Mouse (Mus musculus) neutrophil, adult 65 days (primary cell): ENCODE results near the gene Fam161b. TPM values are rescaled to one million over a fixed set of nuclear protein-coding genes. Genes with fewer than 3 reads are reported as not detected.

Source experiments
- total RNA-seq: library from RNA; stranded (reverse); gene quantifications from 2 replicates; pipeline ENCODE4 v1.2.4, GENCODE M21; 2023

The Fam161b gene
- 0.43 and 0.60 TPM in 2 replicates for total RNA-seq

DNA sequence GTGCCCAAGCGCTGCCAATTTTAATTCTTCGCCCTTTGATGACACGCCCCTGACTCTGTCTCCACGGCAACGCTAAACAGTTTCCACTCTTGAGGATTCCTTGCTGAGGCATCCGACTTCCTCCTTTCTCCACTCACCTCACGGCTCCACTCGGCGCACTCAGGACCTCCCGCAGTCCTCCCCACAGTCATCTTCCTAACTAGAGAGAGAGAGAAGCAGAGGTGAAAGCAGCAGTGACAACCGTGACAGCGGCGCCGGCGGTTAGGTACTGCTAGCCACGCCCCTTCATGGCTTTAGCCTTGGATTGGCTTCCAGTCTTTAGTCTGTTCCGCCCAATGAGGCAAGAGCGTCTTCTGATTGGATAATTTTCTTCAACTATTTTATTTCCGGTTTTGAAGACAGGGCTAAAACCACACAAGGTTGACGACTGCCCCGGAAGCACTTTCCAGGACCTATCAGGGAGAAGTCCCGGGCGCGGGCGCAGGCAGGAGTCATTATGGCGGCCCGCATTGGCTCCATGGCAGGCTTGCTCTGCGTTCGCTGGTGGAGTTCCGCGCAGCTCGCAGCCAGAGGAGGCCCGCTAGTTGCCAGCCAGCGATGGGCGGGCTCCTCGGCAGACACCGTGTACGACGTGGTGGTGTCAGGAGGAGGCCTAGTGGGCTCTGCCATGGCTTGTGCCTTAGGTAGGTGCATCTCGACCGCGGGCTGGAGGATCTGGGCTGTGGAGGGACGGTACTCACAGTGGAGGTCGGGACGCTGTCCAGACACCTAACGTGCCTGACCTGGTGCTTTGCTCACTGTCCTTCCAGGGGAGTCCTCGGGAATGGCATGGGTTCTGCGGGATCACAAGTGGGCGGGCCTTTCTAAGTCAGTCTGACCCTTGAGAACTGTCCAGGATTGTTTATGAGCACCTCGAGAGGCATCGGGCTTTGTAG lies at the start of gene Fam161b, which contains the start of gene Coq6:
Gene Fam161b, minus strand, starts transcription at position 279 of the 935 bp plus-strand sequence.
Gene Coq6, plus strand, starts transcription at position 103 of the 935 bp plus-strand sequence.

DNA sequence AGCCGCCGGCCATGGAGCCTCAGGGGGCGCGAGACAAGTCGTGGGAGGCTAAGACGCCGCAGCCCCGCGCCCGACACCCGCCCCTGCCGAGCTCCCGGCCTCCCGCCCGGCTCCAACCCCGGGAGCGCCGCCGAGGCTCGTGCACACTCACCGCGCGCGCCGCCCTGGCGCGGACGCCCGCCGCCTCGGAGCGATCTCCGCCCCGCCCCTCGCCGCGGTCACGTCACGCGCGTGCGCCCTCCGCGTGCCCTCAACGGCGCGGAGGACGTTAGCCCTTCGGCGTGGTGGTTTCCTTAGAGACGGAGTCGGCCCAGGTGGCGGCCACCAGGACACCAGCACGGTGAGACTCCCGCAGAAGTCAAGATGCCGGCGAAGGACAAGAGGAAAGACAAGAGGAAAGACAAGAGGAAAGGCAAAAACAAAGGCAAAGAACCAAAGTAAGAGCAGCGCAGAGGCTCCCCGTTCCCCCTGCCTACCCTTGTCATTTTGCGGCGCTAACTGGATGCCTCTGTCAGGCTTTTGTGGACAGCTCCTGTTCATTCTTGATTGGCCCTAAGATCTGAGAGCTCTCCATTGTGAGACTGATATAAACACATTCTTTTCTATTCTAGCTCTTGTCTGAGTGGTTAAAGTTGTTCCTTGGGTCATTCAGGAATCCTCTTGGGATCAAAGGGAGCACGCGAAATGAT lies 47.3 kb upstream of the Fam161b start, which contains the start of the genes Entpd5 and Bbof1:
Gene Entpd5, minus strand, starts transcription at position 211 of the 689 bp plus-strand sequence.
Gene Bbof1, plus strand, starts transcription at position 253 of the 689 bp plus-strand sequence.

DNA sequence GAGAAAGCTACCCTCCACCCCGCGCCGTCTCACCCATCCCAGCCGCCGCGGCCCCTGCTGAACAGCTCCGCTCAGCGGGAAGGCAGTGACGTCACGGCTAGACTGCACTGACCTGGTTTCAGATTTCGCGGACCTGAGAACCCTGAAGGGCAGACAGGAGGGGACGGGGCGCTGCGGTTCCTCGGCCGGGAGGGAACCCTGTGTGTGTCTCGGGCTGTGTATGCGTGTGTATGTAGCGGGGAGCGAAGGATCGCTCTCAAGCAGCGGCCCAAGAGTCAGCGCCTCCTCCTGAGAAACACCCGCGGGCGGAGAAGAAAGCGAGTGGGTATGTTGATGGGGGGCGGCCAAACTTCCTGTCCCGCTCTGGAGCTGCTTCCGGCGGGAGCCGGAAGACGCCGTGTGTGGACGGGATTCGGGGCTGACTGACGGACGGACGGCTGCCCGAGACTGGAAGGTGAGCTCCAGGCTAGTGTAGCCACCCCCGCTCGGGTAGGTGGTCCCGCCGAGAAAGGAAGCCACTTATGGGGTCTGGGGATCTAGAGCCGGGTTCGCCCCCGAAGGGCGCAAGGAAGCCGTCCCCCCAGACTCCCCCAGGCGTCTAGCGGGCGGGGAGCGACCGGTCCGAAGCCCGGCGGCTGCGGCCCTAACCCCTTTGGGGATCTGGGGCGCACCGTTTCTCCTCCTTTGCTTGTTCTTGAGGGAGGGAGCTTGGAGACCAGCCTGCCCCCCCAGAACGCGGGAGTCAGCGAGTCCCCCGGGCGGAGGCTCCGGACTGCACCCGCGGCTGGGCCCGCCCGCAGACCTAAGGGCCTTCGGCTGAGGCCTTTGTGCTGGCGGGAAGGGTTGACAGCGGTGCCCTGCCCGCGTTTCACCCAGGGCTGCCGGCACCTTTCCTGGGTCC lies 44.7 kb downstream of the Fam161b start, which contains the start of gene Zfp410:
Gene Zfp410, plus strand, starts transcription at position 132 of the 901 bp plus-strand sequence.

Other genes starting within 250 kb of the Fam161b start
- 0.57 TPM in 1 of 2 replicates, not detected in the other for gene Dnal1, start 247.5 kb downstream of the Fam161b start, total RNA-seq
- 2.7 and 7.8 TPM in 2 replicates for gene Pnma1, start 213.3 kb downstream of the Fam161b start, total RNA-seq
- 88.6 and 151 TPM in 2 replicates for gene Elmsan1, start 143.0 kb downstream of the Fam161b start, total RNA-seq
- gene Ptgr2, start 76.6 kb downstream of the Fam161b start, total RNA-seq: 11.8 and 12.6 TPM in 2 replicates
- 24.6 and 42.9 TPM in 2 replicates for gene Zfp410, start 45.0 kb downstream of the Fam161b start, total RNA-seq
- gene Coq6, start 176 bp downstream of the Fam161b start, total RNA-seq: 14.8 and 17.9 TPM in 2 replicates
- gene Entpd5, start 47.2 kb upstream of the Fam161b start, total RNA-seq: 19.9 and 25.9 TPM in 2 replicates
- 0.52 and 0.88 TPM in 2 replicates for gene Bbof1, start 47.2 kb upstream of the Fam161b start, total RNA-seq
- gene Rnf113a2, start 55.4 kb upstream of the Fam161b start, total RNA-seq: 34.3 and 36.1 TPM in 2 replicates
- 2.9 and 3.6 TPM in 2 replicates for gene Aldh6a1, start 89.2 kb upstream of the Fam161b start, total RNA-seq
- gene Lin52, start 89.6 kb upstream of the Fam161b start, total RNA-seq: 6.6 and 10.6 TPM in 2 replicates
- not detected in 2 replicates for gene Vsx2, start 207.9 kb upstream of the Fam161b start, total RNA-seq